Mouse (Mus musculus) CH12.LX (cell line): ENCODE results near the gene Rnf6. TPM values are rescaled to one million over a fixed set of nuclear protein-coding genes. Genes with fewer than 3 reads are reported as not detected.

Source experiments
- DNase-seq: peaks from one replicate; pipeline ENCODE4 v3.0.0-alpha.2; 2013; ENCODE audit errors: extremely low read depth
- H3K27ac ChIP-seq: 2 replicates; pipeline ENCODE4 v1.5.1; 2012; ENCODE audit warnings: low read depth, mild to moderate bottlenecking, control low read depth, moderate library complexity; ENCODE audit not compliant: insufficient read depth
- H3K27me3 ChIP-seq: replicated peaks from 2 replicates; pipeline ENCODE3; 2012; ENCODE audit warnings: inconsistent platforms
- H3K36me3 ChIP-seq, 2 experiments: replicated peaks in 1 of 2; 2 replicates each; pipeline versions ENCODE3 to v1.6.1; 2012; ENCODE audit warnings: inconsistent platforms in 1 of 2, low read length in 1 of 2, mild to moderate bottlenecking in 1 of 2, mixed read lengths in 1 of 2, moderate library complexity in 1 of 2; ENCODE audit not compliant: control insufficient read depth in 1 of 2, insufficient read depth in 1 of 2
- H3K4me1 ChIP-seq, 2 experiments: 2 replicates each; pipeline ENCODE4 v1.6.1; 2012; ENCODE audit warnings: inconsistent platforms in 1 of 2, moderate library complexity in 1 of 2; ENCODE audit not compliant: insufficient read depth in 2 of 2, control insufficient read depth in 1 of 2
- H3K4me2 ChIP-seq: 2 replicates; pipeline ENCODE4 v1.6.1; 2012; ENCODE audit warnings: low read depth, mild to moderate bottlenecking, control low read depth; ENCODE audit not compliant: poor library complexity, insufficient read depth, severe bottlenecking
- H3K4me3 ChIP-seq, 3 experiments: fragments of 150-350 bp in 1 of 3; sonication (generic) in 1 of 3; replicated peaks in 1 of 3; 2 replicates each; pipeline versions ENCODE3 to v1.5.1; 2011 to 2012; ENCODE audit warnings: low read depth in 2 of 3, low read length in 2 of 3, mild to moderate bottlenecking in 2 of 3, moderate library complexity in 2 of 3, control low read depth in 1 of 3, improper control_type of control experiment in 1 of 3, inconsistent platforms in 1 of 3, mixed read lengths in 1 of 3; ENCODE audit not compliant: poor library complexity in 1 of 3
- H3K79me2 ChIP-seq: replicated peaks from 2 replicates; pipeline ENCODE4 v1.6.1; 2012; ENCODE audit warnings: mild to moderate bottlenecking, moderate library complexity; ENCODE audit not compliant: control insufficient read depth, poor library complexity, insufficient read depth, severe bottlenecking; ENCODE audit errors: extremely low read depth
- H3K9ac ChIP-seq: 2 replicates; pipeline ENCODE4 v1.6.1; 2012; ENCODE audit warnings: low read depth, mild to moderate bottlenecking, control low read depth, moderate library complexity; ENCODE audit not compliant: insufficient read depth
- H3K9me3 ChIP-seq: replicated peaks from 2 replicates; pipeline ENCODE3; 2012; ENCODE audit warnings: low read length, inconsistent platforms, mixed read lengths
- CHD1 ChIP-seq: IDR thresholded peaks from 2 replicates; pipeline ENCODE4 v1.6.1; 2012; ENCODE audit warnings: low read depth, low read length, improper control_type of control experiment, inconsistent platforms
- E2F4 ChIP-seq: IDR thresholded peaks from 2 replicates; pipeline ENCODE4 v1.6.1; 2011; ENCODE audit warnings: low read depth, low read length, improper control_type of control experiment; ENCODE audit not compliant: insufficient replicate concordance
- ELF1 ChIP-seq: IDR thresholded peaks from 2 replicates; pipeline ENCODE4 v1.6.1; 2014; ENCODE audit warnings: low read depth, mild to moderate bottlenecking, inconsistent platforms, low read length, improper control_type of control experiment
- EP300 ChIP-seq: IDR thresholded peaks from 2 replicates; pipeline ENCODE4 v1.6.1; 2011; ENCODE audit warnings: low read length, improper control_type of control experiment
- GABPA ChIP-seq: IDR thresholded peaks from 2 replicates; pipeline ENCODE4 v1.6.1; 2012; ENCODE audit warnings: low read depth, low read length, improper control_type of control experiment, inconsistent platforms; ENCODE audit not compliant: insufficient replicate concordance
- IRF4 ChIP-seq: IDR thresholded peaks from 2 replicates; pipeline ENCODE4 v1.6.1; 2014; ENCODE audit warnings: low read depth, mild to moderate bottlenecking, inconsistent platforms, low read length, improper control_type of control experiment
- JUND ChIP-seq: conservative IDR thresholded peaks from 2 replicates; pipeline ENCODE4 v1.6.1; 2011; ENCODE audit warnings: low read depth, low read length, improper control_type of control experiment
- MAFK ChIP-seq: IDR thresholded peaks from 2 replicates; pipeline ENCODE4 v1.6.1; 2011; ENCODE audit warnings: low read length, improper control_type of control experiment; ENCODE audit not compliant: insufficient replicate concordance
- MAX ChIP-seq: IDR thresholded peaks from 2 replicates; pipeline ENCODE4 v1.6.1; 2011; ENCODE audit warnings: low read length, improper control_type of control experiment
- MAZ ChIP-seq: IDR thresholded peaks from 2 replicates; pipeline ENCODE4 v1.6.1; 2012; ENCODE audit warnings: low read depth, mild to moderate bottlenecking, inconsistent platforms, low read length, improper control_type of control experiment, moderate library complexity
- MXI1 ChIP-seq: IDR thresholded peaks from 2 replicates; pipeline ENCODE4 v1.6.1; 2011; ENCODE audit warnings: mild to moderate bottlenecking, low read depth, low read length, improper control_type of control experiment
- PAX5 ChIP-seq: IDR thresholded peaks from 2 replicates; pipeline ENCODE4 v1.6.1; 2012; ENCODE audit warnings: low read length, inconsistent platforms, mixed read lengths
- POLR2AphosphoS2 ChIP-seq: IDR thresholded peaks from 2 replicates; pipeline ENCODE4 v1.6.1; 2011; ENCODE audit warnings: low read depth, low read length, improper control_type of control experiment
- SMC3 ChIP-seq: IDR thresholded peaks from 2 replicates; pipeline ENCODE4 v1.6.1; 2011; ENCODE audit warnings: low read depth, low read length, improper control_type of control experiment
- UBTF ChIP-seq: IDR thresholded peaks from 2 replicates; pipeline ENCODE4 v1.6.1; 2012; ENCODE audit warnings: low read depth, mild to moderate bottlenecking, inconsistent platforms, low read length, improper control_type of control experiment, moderate library complexity
- USF1 ChIP-seq: IDR thresholded peaks from 2 replicates; pipeline ENCODE4 v1.6.1; 2014; ENCODE audit warnings: low read depth, mild to moderate bottlenecking, inconsistent platforms, low read length, improper control_type of control experiment
- USF2 ChIP-seq: conservative IDR thresholded peaks from 2 replicates; pipeline ENCODE4 v1.6.1; 2011; ENCODE audit warnings: low read depth, low read length, improper control_type of control experiment
- ZC3H11A ChIP-seq: IDR thresholded peaks from 2 replicates; pipeline ENCODE4 v1.6.1; 2012; ENCODE audit warnings: low read depth, mild to moderate bottlenecking, inconsistent platforms, low read length, improper control_type of control experiment
- ZKSCAN1 ChIP-seq: IDR thresholded peaks from 2 replicates; pipeline ENCODE4 v1.6.1; 2012; ENCODE audit warnings: low read depth, inconsistent platforms, low read length, improper control_type of control experiment, borderline replicate concordance
- ZNF384 ChIP-seq: IDR thresholded peaks from 2 replicates; pipeline ENCODE4 v1.6.1; 2012; ENCODE audit warnings: low read depth, low read length, improper control_type of control experiment, inconsistent platforms
- dilution Hi-C: fragments of 300-500 bp; cut with MboI; formaldehyde crosslinking; loops from 2 replicates; pipeline ENCODE4 v1.14.3; 2020; ENCODE audit warnings: low sequenced_read_pairs; ENCODE audit not compliant: extremely low pct_unique_long_range_greater_than_20kb, extremely low pct_ligation_motif_present
- in situ Hi-C: fragments of 300-500 bp; cut with MboI; formaldehyde crosslinking; loops from 3 replicates; pipeline ENCODE4 v1.14.3; 2019; ENCODE audit warnings: low sequenced_read_pairs, low pct_ligation_motif_present, low pct_unique_long_range_greater_than_20kb, mixed read lengths
- polyA plus RNA-seq: library from polyadenylated mRNA; unstranded; fragments of >175 nt; gene quantifications from 2 replicates; pipeline ENCODE4 v1.2.1, GENCODE M21; 2012; ENCODE audit warnings: low read depth; ENCODE audit not compliant: insufficient read length
- total RNA-seq, 2 experiments: library from RNA; depleted of rRNA; stranded (reverse); fragments of 300-350 nt in 1 of 2; fragments of >200 nt in 1 of 2; gene quantifications; 2 replicates each; pipeline ENCODE4 v1.2.3; 2012 to 2014

The Rnf6 gene
- total and polyA plus RNA-seq, 3 experiments, result 15.9 to 22.7 (median 20.7) TPM

DNA sequence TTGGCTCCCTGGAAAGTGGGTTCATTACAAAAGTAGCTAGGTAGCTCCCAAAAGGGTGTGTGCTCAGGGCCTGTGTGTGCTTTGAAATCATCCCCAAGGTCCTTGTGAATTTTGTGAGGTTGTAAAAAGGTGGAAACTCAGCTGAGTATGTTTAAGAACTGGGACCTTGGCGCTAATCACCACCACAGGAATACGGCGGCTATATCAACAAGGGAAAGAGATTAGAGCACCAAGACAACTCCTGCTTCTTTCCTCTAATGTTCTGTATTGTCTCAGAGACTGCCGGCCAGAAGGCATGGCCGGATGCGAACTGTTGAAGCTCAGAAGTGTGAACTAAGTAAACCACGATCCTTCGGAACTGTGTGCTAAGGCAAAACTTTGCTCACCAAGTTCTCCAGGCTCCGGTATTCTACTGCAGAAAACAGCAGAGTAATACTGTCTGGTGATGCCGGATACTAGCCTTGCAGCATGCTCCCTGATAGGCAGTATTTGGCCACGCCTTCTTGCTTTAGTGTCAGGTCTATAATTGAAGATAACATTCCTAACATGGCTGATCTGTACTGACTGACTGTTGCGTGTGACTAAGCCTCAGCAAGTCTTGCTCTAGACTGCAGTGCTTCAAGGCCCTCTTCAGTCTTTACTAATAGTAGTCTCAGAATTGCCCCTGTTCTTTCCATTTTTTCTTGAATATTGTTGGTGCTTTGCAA is 29.2 kb upstream of the Rnf6 start:
- H3K36me3 ChIP-seq, result peaks cover 4 to 61% of the 10 kb centered on the region in 2 experiments
- TF ChIP-seq MAZ (no peak), MXI1 (no peak), USF1 (no peak), ZKSCAN1 (no peak), POLR2AphosphoS2 (no peak), IRF4 (no peak), MAFK (no peak), ZNF384 (no peak), ZC3H11A (no peak), MAX (no peak)
- H3K27me3 ChIP-seq, result no peaks in the 10 kb centered on the region
- no peak overlapping the region for H3K9ac ChIP-seq
- in situ Hi-C loops, result no loop called here
- no peak overlapping the region for H3K4me2 ChIP-seq
- H3K27ac ChIP-seq, result no peak overlapping the region
- H3K4me1 ChIP-seq, result peaks cover 2 to 17% of the 10 kb centered on the region in 2 experiments
- H3K4me3 ChIP-seq, result no peak overlapping the region
- H3K9me3 ChIP-seq, result no peaks in the 10 kb centered on the region
- peaks cover 20% of the 10 kb centered on the region for H3K79me2 ChIP-seq
- dilution Hi-C loops, result no loop called here
- no peak for DNase-seq

DNA sequence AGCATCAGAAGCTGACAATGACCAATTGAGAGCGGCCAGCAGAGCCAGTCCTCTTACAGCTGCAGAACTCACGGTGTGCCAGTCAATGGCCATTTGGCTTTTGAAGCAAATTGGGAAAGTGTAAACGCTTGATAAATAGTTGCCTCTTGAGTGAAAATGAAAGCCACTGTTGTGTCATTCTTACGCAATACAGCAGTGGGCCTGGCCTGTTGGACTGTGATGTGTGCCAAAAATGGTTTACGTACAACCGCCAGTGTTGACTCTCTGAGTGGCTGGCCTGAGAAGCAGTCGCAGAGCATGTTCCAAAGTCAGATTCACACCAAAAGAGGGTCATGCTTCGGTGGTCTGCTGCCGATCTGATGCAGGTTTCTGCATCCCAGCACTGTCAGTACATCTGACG is 27.4 kb upstream of the Rnf6 start:
- Histone ChIP-seq H3K27ac (no peak overlapping the region), H3K4me3 (no peak overlapping the region), H3K27me3 (no peaks in the 10 kb centered on the region), H3K4me1 (peaks cover 2 to 25% of the 10 kb centered on the region in 2 experiments), H3K36me3 (peaks cover 4 to 52% of the 10 kb centered on the region in 2 experiments), H3K9ac (no peak overlapping the region), H3K9me3 (no peaks in the 10 kb centered on the region), H3K79me2 (peaks cover 24% of the 10 kb centered on the region), H3K4me2 (no peak overlapping the region)
- TF ChIP-seq PAX5 (no peak), UBTF (no peak), CHD1 (no peak), JUND (no peak), IRF4 (no peak), ELF1 (no peak), MAZ (no peak), EP300 (no peak), GABPA (no peak), USF2 (no peak), POLR2AphosphoS2 (no peak), E2F4 (no peak), SMC3 (no peak)
- in situ Hi-C loops, result no loop called here
- DNase-seq, result no peak
- dilution Hi-C loops, result no loop called here
